Mouse (Mus musculus) lung, adult 2 months (tissue): ENCODE measurements around the gene Clic4. TPM values are rescaled to one million over a fixed set of nuclear protein-coding genes. Genes with fewer than 3 reads are reported as not detected.

Experiments used
- DNase-seq: peaks from one replicate; pipeline ENCODE4 v3.0.0; 2022
- H3K4me1 ChIP-seq: fragments of 200-500 bp; 2 replicates; pipeline ENCODE4 v1.6.1; 2011; ENCODE audit warnings: low read length; ENCODE audit not compliant: control insufficient read depth, insufficient read depth
- H3K4me3 ChIP-seq: fragments of 200-500 bp; replicated peaks from 2 replicates; pipeline ENCODE3; 2011; ENCODE audit warnings: low read depth, mild to moderate bottlenecking, control low read depth, low read length; ENCODE audit errors: extremely low read depth
- CTCF ChIP-seq: fragments of 200-500 bp; IDR thresholded peaks from 2 replicates; pipeline ENCODE4 v1.5.1; 2011; ENCODE audit warnings: mild to moderate bottlenecking, low read length, control low read depth; ENCODE audit not compliant: insufficient read depth
- POLR2A ChIP-seq: fragments of 200-500 bp; IDR thresholded peaks from 2 replicates; pipeline ENCODE4 v1.6.1; 2011; ENCODE audit warnings: low read depth, mild to moderate bottlenecking, control low read depth, low read length, borderline replicate concordance; ENCODE audit errors: extremely low read depth
- WGBS: fragments of 180-500 bp; shearing (Covaris S2); methylation state at CpG from one replicate; pipeline ENCODE4 v1.1.7; 2018; 5-methylcytosine and 5-hydroxymethylcytosine counted together
- polyA plus RNA-seq: library from polyadenylated mRNA; depleted of rRNA; stranded (reverse); fragments of >200 nt; gene quantifications from 2 replicates; pipeline ENCODE4 v1.2.3, GENCODE M21; 2012

Clic4 gene
- polyA plus RNA-seq, 1 experiment = 227 TPM

GRCm38 (mm10) chr4:135241669-135242068 lies 30.9 kb downstream of the Clic4 start:
- TF ChIP-seq POLR2A (no peak), CTCF (no peak)
- 4% methylated on average over 5 of the region's 5 CpGs for WGBS
- Histone ChIP-seq H3K4me1 (peaks cover 33% of the 10 kb centered on the region), H3K4me3 (no peak overlapping the region)
- DNase-seq = no peak

GRCm38 (mm10) chr4:135241106-135241505 lies 31.5 kb downstream of the Clic4 start:
- H3K4me1 ChIP-seq = peaks cover 33% of the 10 kb centered on the region
- TF ChIP-seq POLR2A (no peak), CTCF (no peak)
- WGBS = 22% methylated on average over 5 of the region's 5 CpGs
- no peak overlapping the region for H3K4me3 ChIP-seq
- DNase-seq = no peak

- H3K4me1 ChIP-seq = peaks cover 32% of the 10 kb centered on the region
- no peak for DNase-seq
- TF ChIP-seq POLR2A (no peak), CTCF (no peak)
- WGBS = 23% methylated on average over 3 of the region's 3 CpGs
- H3K4me3 ChIP-seq = no peak overlapping the region
Observed at GRCm38 (mm10) chr4:135240329-135240728, 32.3 kb downstream of the Clic4 start.

GRCm38 (mm10) chr4:135238706-135239510 lies 33.7 kb downstream of the Clic4 start:
- Histone ChIP-seq H3K4me3 (no peak overlapping the region), H3K4me1 (peaks cover 29% of the 10 kb centered on the region)
- DNase-seq = no peak
- WGBS = 35% methylated on average over 13 of the region's 13 CpGs
- TF ChIP-seq CTCF (no peak), POLR2A (no peak)

GRCm38 (mm10) chr4:135236658-135237057 lies 36.0 kb downstream of the Clic4 start:
- Histone ChIP-seq H3K4me3 (no peak overlapping the region), H3K4me1 (peaks cover 14% of the 10 kb centered on the region)
- TF ChIP-seq POLR2A (no peak), CTCF (no peak)
- WGBS = 64% methylated on average over 4 of the region's 4 CpGs
- no peak for DNase-seq

- TF ChIP-seq POLR2A (no peak), CTCF (no peak)
- Histone ChIP-seq H3K4me1 (peaks cover 15% of the 10 kb centered on the region), H3K4me3 (no peak overlapping the region)
- DNase-seq = no peak
- WGBS = 46% methylated on average over 8 of the region's 8 CpGs
Observed at GRCm38 (mm10) chr4:135235546-135235945, 37.1 kb downstream of the Clic4 start.

GRCm38 (mm10) chr4:135232563-135232962 lies 40.1 kb downstream of the Clic4 start:
- TF ChIP-seq POLR2A (no peak), CTCF (no peak)
- no peak overlapping the region for H3K4me3 ChIP-seq
- WGBS = 49% methylated on average over 5 of the region's 5 CpGs
- H3K4me1 ChIP-seq = peaks cover 13% of the 10 kb centered on the region
- no peak for DNase-seq

- TF ChIP-seq CTCF (no peak), POLR2A (no peak)
- Histone ChIP-seq H3K4me3 (no peak overlapping the region), H3K4me1 (peaks cover 11% of the 10 kb centered on the region)
- no peak for DNase-seq
- 53% methylated on average over 5 of the region's 5 CpGs for WGBS
Observed at GRCm38 (mm10) chr4:135231543-135231942, 41.1 kb downstream of the Clic4 start.

GRCm38 (mm10) chr4:135231136-135231535 lies 41.5 kb downstream of the Clic4 start:
- H3K4me3 ChIP-seq = no peak overlapping the region
- H3K4me1 ChIP-seq = peaks cover 14% of the 10 kb centered on the region
- 68% methylated on average over 3 of the region's 3 CpGs for WGBS
- no peak for TF ChIP-seq CTCF
- no peak for TF ChIP-seq POLR2A
- no peak for DNase-seq

GRCm38 (mm10) chr4:135230661-135231060 lies 42.0 kb downstream of the Clic4 start:
- TF ChIP-seq CTCF = no peak
- no peak for TF ChIP-seq POLR2A
- 62% methylated on average over 5 of the region's 5 CpGs for WGBS
- DNase-seq = no peak
- H3K4me1 ChIP-seq = peaks cover 16% of the 10 kb centered on the region
- no peak overlapping the region for H3K4me3 ChIP-seq
